Mouse (Mus musculus): ENCODE measurements around the gene Tex22. TPM values are rescaled to one million over a fixed set of nuclear protein-coding genes. Genes with fewer than 3 reads are reported as not detected.

The Tex22 gene
- total RNA-seq, 4 experiments from 2014 or later: not detected

- no peak for DNase-seq (ENCODE audit: low spot score in 2 of 2)
These were observed 27.1 kb downstream of the Tex22 start for GRCm38 (mm10) chr12:113101251-113101960.

GRCm38 (mm10) chr12:113102461-113102860, 28.2 kb downstream of the Tex22 start:
- peak in 1 of 2 experiments; percentile 50 for DNase-seq (ENCODE audit: low spot score in 2 of 2)

GRCm38 (mm10) chr12:113103846-113104451, 29.6 kb downstream of the Tex22 start:
- DNase-seq (ENCODE audit: low spot score in 2 of 2): no peak

GRCm38 (mm10) chr12:113106386-113106785, 32.1 kb downstream of the Tex22 start:
- no peak for DNase-seq (ENCODE audit: low spot score in 2 of 2)

- no peak for DNase-seq (ENCODE audit: low spot score in 2 of 2)
These were observed 33.3 kb downstream of the Tex22 start for GRCm38 (mm10) chr12:113107431-113108124.

GRCm38 (mm10) chr12:113108528-113109283, 34.4 kb downstream of the Tex22 start:
- DNase-seq (ENCODE audit: low spot score in 2 of 2): no peak

- DNase-seq (ENCODE audit: low spot score in 2 of 2): no peak
These were observed 35.5 kb downstream of the Tex22 start for GRCm38 (mm10) chr12:113109801-113110200.

DNA sequence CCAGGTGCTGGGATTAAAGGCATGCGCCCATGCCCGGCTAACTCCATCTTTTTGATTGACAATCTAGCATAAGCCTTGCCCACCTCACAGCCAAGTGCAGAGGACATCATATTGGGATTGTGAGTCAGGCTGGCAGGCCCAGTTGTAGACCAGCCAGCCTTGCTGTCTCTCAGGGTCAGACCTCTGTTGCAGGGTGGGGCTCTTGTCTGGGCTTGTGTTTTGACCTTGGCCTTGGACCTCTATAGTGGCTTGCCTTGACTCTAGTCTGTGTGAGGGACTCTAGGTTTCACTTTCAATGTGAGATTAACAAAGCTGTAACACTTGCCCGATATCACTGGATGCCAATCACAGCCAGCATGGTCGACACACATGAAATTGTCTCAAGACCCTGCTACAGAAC, 39.8 kb downstream of the Tex22 start:
- no peak for DNase-seq (ENCODE audit: low spot score in 2 of 2)

DNA sequence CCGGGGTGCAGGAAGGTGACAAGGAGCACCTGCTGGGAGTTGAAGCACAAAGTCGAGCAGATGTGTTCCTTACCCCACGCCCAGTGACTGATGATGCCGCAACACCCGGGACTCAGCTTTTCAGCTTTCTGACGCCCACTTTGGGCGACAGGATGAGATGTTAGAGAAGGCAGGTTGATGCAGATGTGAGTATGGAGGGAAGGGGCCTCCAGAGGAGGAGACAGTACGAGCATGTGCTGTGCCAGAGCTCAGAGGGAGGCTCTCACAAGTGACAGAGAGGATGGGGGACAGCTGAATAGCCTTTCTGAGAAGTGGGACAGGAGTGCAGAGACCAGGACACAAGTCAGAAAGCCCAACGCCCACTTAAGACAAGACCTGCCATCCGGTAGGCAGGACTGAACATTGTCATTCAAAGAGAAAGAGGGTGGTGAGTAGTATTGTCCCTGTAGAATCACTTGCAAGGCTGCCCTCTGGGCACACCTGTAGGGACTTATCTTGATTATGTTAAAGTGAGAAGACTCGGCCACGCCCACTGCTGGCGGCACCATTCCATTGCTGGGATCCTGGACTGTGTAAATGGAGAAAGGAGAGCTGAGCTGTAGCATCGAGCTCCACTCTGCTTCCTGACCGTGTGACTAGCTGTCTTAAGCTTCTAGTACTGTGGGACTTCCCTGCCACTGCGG, 40.7 kb downstream of the Tex22 start:
- DNase-seq (ENCODE audit: low spot score in 2 of 2): no peak

DNA sequence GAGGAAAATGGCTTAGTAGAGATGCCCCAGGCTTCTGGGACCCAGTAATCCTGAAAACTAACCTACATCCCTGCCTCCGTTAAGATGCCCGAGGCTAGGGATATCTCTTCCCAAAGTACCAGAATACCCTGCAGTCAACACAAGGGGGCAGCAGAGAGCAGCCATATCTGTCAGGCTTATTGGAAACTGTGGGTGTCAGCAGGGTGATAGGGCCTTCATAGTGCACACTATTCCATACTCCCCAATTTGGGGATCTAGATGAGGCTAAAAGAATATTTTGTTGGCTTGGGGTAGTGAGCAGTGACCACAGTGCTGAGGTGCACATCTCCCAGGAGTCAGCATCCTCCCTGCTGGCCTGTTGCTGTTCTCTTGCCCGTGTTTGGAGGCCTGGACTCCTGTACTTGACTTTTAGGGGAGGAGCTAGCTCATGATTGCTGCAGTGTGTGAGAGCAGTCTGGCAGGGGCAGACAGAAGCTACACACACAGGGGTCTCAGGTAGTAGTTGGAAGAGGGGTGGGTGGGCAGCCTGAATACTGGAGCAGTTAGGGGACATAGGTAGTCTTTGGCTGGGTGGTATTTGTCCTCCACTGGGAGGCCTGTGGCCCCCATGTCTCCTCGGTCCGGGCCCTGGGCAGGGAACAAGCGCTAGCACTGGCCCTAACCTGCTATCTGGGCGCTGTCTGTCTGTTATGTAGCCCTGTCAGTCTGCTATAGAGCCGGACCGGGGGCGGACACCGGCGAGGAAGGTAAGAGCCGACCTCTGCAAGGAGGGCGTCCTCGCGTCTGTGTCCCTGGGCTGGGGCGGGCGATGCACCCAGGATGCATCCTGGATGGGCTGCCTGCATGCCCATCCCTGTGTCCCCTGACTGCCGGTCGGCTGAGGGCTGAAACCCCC, 45.5 kb downstream of the Tex22 start:
- DNase-seq (ENCODE audit: low spot score in 2 of 2): peak; percentile 56 to 67

- peak; percentile 53 to 69 for DNase-seq (ENCODE audit: low spot score in 2 of 2)
These were observed 50.4 kb downstream of the Tex22 start for GRCm38 (mm10) chr12:113124726-113125125.

DNA sequence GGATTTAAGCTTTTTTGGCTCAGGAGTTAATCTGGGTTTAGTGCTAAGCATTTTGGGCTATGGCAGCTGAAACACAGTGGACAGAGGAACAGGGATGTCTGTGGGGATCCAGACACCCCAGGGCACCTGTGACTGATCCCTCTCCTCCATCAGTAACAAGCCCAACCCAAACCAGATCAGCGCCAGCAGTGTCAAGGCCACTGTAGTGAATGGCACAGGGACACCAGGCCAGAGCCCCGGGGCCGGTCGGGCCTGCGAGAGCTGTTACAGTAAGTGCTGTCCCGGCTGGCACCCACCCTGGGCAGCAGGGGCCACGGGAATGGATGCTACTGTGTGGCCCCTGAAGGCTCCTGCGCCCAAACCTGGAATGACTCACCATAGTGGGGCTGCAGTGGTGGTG, 56.4 kb downstream of the Tex22 start:
- no peak for DNase-seq (ENCODE audit: low spot score in 2 of 2)

DNA sequence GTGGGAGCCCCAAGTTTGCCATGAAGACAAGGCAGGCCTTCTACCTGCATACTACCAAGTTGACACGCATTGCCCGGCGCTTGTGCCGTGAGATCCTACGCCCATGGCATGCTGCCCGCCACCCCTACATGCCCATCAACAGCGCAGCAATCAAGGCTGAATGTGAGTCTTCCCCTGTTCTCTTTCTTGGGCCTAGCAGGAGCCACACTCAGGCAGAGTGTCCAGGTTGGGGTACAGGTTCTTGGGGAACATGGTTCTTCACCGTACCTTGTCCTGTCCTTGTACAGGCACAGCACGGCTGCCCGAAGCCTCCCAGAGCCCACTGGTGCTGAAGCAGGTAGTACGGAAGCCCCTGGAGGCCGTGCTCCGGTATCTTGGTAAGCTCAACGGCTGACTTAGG, 57.3 kb downstream of the Tex22 start:
- DNase-seq (ENCODE audit: low spot score in 2 of 2): no peak

DNA sequence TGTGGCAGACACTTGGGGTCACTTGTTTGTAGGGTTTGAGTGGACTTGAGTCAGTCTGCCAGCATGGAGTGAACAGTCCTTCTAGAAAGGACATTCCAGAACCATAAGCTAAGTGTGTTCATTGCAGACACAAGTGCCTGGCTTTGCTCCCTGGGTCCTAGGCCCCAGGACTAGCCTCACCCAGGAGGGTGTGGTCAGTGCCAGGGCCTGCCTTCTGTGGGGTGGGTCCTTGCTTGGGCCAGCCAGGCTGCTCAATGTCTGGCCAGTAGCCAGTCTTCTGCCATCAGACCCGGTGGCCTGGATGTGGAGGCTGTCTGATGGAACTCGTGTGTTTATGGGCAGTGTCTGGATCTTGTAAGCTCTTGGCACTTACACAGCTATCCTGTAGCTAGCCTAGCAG, 58.3 kb downstream of the Tex22 start:
- peak in 1 of 2 experiments; percentile 70 for DNase-seq (ENCODE audit: low spot score in 2 of 2)

- DNase-seq (ENCODE audit: low spot score in 2 of 2): no peak
These were observed 59.0 kb downstream of the Tex22 start for GRCm38 (mm10) chr12:113133260-113133659.

DNA sequence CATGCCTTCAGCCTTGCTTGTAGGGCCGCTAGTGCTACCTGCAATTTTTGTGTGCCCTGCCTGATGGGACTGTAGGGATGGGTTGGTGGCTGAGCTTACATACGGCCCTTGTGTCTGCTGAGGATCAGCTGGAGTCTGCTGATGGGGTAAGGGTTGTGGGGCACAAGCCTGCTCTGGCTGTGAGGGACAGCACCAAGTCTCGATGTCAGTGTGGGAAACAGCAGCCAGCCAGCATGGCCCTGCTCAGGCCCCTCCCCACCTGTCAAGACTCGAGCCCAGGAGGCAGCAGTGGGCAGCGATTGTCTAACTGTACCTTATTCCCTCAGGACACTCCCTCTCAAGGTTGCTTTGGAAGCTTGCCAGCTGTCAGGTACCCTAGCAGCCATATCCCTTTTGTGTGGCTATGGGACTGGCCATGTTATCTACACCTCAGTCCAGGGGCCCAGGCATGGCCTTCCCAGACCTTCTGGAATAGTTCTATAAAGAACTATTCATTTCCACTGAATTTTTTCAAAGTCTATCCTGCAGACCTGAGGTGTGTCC, 59.6 kb downstream of the Tex22 start:
- DNase-seq (ENCODE audit: low spot score in 2 of 2): no peak

DNA sequence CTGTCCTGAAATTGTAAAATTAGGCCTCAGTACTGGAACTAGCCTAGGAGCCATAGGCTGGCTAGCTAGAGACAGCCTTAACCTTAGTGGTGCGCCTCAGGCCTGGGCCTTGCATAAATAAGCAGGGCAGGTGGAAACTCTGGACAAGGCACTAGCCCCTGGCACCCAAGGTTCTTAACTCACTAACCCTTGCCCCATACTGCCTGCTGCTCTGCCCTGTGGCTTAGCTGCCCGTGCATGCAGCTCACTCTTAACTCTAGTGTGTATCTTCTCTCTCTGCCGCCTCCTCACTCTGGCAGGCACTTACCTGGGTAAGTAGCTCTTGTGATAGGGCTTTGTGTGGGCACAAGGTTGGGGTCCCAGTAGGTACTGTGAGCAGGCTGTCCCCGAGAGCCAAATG, 60.2 kb downstream of the Tex22 start:
- DNase-seq (ENCODE audit: low spot score in 2 of 2): no peak

DNA sequence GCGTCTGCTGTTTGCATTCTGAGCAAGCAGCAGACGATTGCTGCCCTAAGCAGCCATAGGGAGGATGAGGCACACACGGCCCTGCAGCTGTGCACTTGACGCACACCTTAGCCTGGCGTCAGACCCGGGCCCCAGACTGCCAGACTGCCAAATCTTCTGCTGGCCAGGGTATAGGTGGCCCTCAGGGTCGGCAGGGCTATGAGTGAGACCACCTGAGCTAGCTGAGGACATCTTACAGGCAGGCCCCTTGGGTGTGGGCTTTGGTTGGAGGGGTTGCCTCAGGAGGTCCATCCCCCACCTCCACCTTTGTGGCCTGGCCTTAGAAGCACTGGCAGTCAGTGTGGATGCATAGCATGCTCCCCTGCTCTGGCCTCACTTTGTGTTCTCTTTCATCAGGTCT, 61.1 kb downstream of the Tex22 start:
- no peak for DNase-seq (ENCODE audit: low spot score in 2 of 2)

- DNase-seq (ENCODE audit: low spot score in 2 of 2): no peak
These were observed 62.3 kb downstream of the Tex22 start for GRCm38 (mm10) chr12:113136492-113137020.

Measured in gastrocnemius, adult 8-10 months (tissue).